Mouse (Mus musculus): ENCODE measurements around the gene Nudcd3. TPM values are rescaled to one million over a fixed set of nuclear protein-coding genes. Genes with fewer than 3 reads are reported as not detected.

Gene Nudcd3
- total and polyA plus RNA-seq, 3 experiments = 30.7 to 82.2 (median 35.6) TPM

DNA sequence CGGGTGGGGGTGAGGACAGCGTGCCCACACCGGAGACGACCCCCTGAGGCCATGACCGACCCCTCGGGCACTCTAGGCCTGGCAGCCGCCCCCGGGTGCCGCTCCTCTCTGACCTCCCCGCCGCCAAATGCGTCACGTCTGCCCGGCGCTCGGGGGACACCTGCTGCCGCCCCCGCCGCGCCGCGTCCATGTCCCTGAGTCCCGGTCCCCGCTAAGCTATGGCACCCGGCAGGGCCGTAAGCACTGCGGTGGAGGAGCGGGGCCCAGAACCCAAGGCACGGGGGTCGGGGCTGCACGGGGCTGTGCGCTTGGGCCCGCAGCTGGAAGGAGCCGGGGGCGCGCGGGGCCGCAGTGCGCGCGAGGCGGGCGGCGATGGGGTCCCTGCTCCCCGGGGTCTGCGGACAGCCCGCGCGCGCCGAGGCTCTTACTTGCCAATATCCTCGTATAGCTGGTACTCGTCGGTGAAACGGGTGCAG, 135.1 kb downstream of the Nudcd3 start:
- TF ChIP-seq MEF2A (IDR thresholded peaks at IDR 0.05; ENCODE audit: borderline replicate concordance, low read depth, low read length) (no peak), UBTF (IDR thresholded peaks at IDR 0.05; ENCODE audit: low read depth, low read length) (no peak), TBP (conservative IDR thresholded peaks at IDR 0.05; ENCODE audit: low read depth, low read length) (no peak), JUN (IDR thresholded peaks at IDR 0.05; ENCODE audit: insufficient read depth, low read depth, low read length) (no peak), E2F4 (IDR thresholded peaks at IDR 0.05; ENCODE audit: insufficient replicate concordance, low read depth, low read length) (no peak), POLR2A (IDR thresholded peaks at IDR 0.05; ENCODE audit: low read depth, low read length) (no peak), TCF12 (IDR thresholded peaks at IDR 0.05; ENCODE audit: low read depth, low read length) (no peak), KAT2A (IDR thresholded peaks at IDR 0.05; ENCODE audit: insufficient replicate concordance, low read length) (no peak), POLR2AphosphoS2 (IDR thresholded peaks at IDR 0.05; ENCODE audit: low read depth, low read length) (no peak), CHD2 (IDR thresholded peaks at IDR 0.05; ENCODE audit: low read length) (no peak), PAX5 (IDR thresholded peaks at IDR 0.05; ENCODE audit: low read length) (no peak), CHD1 (IDR thresholded peaks at IDR 0.05; ENCODE audit: low read depth, low read length) (no peak), ELF1 (IDR thresholded peaks at IDR 0.05; ENCODE audit: low read depth, low read length) (no peak), MYC (IDR thresholded peaks at IDR 0.05; ENCODE audit: low read depth, low read length) (no peak), MAX (IDR thresholded peaks at IDR 0.05; ENCODE audit: low read length) (no peak), ETS1 (conservative IDR thresholded peaks at IDR 0.05; ENCODE audit: low read depth, low read length) (no peak), BHLHE40 (IDR thresholded peaks at IDR 0.05; ENCODE audit: low read depth, low read length) (no peak)
- dilution Hi-C loops (cut with MboI; ENCODE audit: extremely low pct_ligation_motif_present, extremely low pct_unique_long_range_greater_than_20kb, low sequenced_read_pairs) = no loop called here
- Histone ChIP-seq H3K4me3 (replicated peaks in 1 of 3; ENCODE audit: low read depth in 2 of 3, low read length in 2 of 3, poor library complexity in 1 of 3) (no peak overlapping the region), H3K79me2 (replicated peaks; ENCODE audit: control insufficient read depth, extremely low read depth, insufficient read depth, poor library complexity, severe bottlenecking) (no peaks in the 10 kb centered on the region), H3K27me3 (replicated peaks) (peaks cover 7% of the 10 kb centered on the region), H3K9ac (ENCODE audit: insufficient read depth, low read depth) (no peak overlapping the region), H3K9me3 (replicated peaks; ENCODE audit: low read length) (peaks cover 38% of the 10 kb centered on the region), H3K27ac (ENCODE audit: insufficient read depth, low read depth) (no peak overlapping the region), H3K36me3 (replicated peaks in 1 of 2; ENCODE audit: control insufficient read depth in 1 of 2, insufficient read depth in 1 of 2, low read length in 1 of 2) (no peaks in the 10 kb centered on the region), H3K4me2 (ENCODE audit: insufficient read depth, low read depth, poor library complexity, severe bottlenecking) (no peak overlapping the region), H3K4me1 (ENCODE audit: control insufficient read depth in 1 of 2, insufficient read depth in 2 of 2) (0 out of 4 replicates have a peak, but pooled peaks cover 0 to 4% of the 10 kb centered on the region in 2 experiments)
- DNase-seq (ENCODE audit: extremely low read depth) = no peak
- in situ Hi-C loops (cut with MboI; ENCODE audit: low pct_ligation_motif_present, low pct_unique_long_range_greater_than_20kb, low sequenced_read_pairs) = no loop called here

DNA sequence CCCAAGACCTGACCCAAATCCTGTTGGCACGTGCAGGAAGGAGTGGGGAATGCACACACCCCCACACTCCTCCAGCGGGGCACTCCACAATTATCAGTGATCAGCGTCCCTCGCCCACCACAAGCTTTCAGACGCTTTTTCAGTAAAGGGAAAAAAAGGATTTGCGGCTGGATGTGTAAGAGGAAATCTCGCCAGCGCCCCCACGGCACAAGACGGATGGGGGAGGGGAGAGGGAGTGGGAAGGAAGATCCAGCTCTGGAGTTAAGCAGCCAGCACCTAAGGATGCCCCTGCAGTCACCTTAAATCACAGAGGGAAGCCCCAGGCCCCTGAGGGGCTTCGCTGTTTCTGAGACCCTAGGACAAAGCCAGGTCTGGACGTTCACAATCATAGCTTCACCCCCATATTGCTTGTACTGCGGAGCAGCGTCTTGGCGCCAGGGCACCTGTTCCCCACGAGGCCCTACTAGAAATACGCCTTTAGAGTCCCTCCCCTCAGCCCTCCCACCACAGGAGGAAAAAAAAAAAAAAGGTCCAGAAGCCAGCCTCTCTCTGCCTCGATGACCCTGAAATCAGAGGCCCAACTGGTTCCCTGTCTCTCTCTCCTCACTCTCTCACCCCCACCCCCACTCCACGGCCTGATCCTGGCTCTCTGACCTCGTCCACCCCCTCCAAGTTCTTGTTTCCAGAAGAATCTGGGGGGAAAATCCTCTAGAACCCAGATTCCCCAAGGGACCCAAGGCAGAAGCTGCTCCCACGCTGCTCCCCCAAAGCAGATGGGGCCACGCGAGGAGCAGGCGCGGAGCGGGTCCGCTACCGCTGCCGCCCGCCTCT, 135.8 kb downstream of the Nudcd3 start:
- no peak for DNase-seq (ENCODE audit: extremely low read depth)
- Histone ChIP-seq H3K27me3 (replicated peaks) (peaks cover 4% of the 10 kb centered on the region), H3K9me3 (replicated peaks; ENCODE audit: low read length) (peaks cover 37% of the 10 kb centered on the region), H3K27ac (ENCODE audit: insufficient read depth, low read depth) (no peak overlapping the region), H3K9ac (ENCODE audit: insufficient read depth, low read depth) (no peak overlapping the region), H3K36me3 (replicated peaks in 1 of 2; ENCODE audit: control insufficient read depth in 1 of 2, insufficient read depth in 1 of 2, low read length in 1 of 2) (no peaks in the 10 kb centered on the region), H3K79me2 (replicated peaks; ENCODE audit: control insufficient read depth, extremely low read depth, insufficient read depth, poor library complexity, severe bottlenecking) (no peaks in the 10 kb centered on the region), H3K4me2 (ENCODE audit: insufficient read depth, low read depth, poor library complexity, severe bottlenecking) (no peak overlapping the region), H3K4me3 (replicated peaks in 1 of 3; ENCODE audit: low read depth in 2 of 3, low read length in 2 of 3, poor library complexity in 1 of 3) (no peak overlapping the region), H3K4me1 (ENCODE audit: control insufficient read depth in 1 of 2, insufficient read depth in 2 of 2) (0 out of 4 replicates have a peak, but pooled peaks cover 0 to 4% of the 10 kb centered on the region in 2 experiments)
- TF ChIP-seq ETS1 (conservative IDR thresholded peaks at IDR 0.05; ENCODE audit: low read depth, low read length) = no peak
- no peak for TF ChIP-seq ZMIZ1 (IDR thresholded peaks at IDR 0.05; ENCODE audit: low read depth, low read length)
- no peak for TF ChIP-seq KAT2A (IDR thresholded peaks at IDR 0.05; ENCODE audit: insufficient replicate concordance, low read length)
- no peak for TF ChIP-seq ZC3H11A (IDR thresholded peaks at IDR 0.05; ENCODE audit: low read depth, low read length)
- no peak for TF ChIP-seq CHD1 (IDR thresholded peaks at IDR 0.05; ENCODE audit: low read depth, low read length)
- TF ChIP-seq TCF12 (IDR thresholded peaks at IDR 0.05; ENCODE audit: low read depth, low read length) = no peak
- no peak for TF ChIP-seq E2F4 (IDR thresholded peaks at IDR 0.05; ENCODE audit: insufficient replicate concordance, low read depth, low read length)
- no peak for TF ChIP-seq IRF4 (IDR thresholded peaks at IDR 0.05; ENCODE audit: low read depth, low read length)
- no peak for TF ChIP-seq JUN (IDR thresholded peaks at IDR 0.05; ENCODE audit: insufficient read depth, low read depth, low read length)
- TF ChIP-seq MXI1 (IDR thresholded peaks at IDR 0.05; ENCODE audit: low read depth, low read length) = no peak
- TF ChIP-seq USF2 (conservative IDR thresholded peaks at IDR 0.05; ENCODE audit: low read depth, low read length) = no peak
- TF ChIP-seq MEF2A (IDR thresholded peaks at IDR 0.05; ENCODE audit: borderline replicate concordance, low read depth, low read length) = no peak
- in situ Hi-C loops (cut with MboI; ENCODE audit: low pct_ligation_motif_present, low pct_unique_long_range_greater_than_20kb, low sequenced_read_pairs) (no loop called here), dilution Hi-C loops (cut with MboI; ENCODE audit: extremely low pct_ligation_motif_present, extremely low pct_unique_long_range_greater_than_20kb, low sequenced_read_pairs) (no loop called here)
